Mouse (Mus musculus) adipose tissue, adult 10 weeks (tissue): ENCODE measurements around the gene Bid. TPM values are rescaled to one million over a fixed set of nuclear protein-coding genes. Genes with fewer than 3 reads are reported as not detected.

ENCODE experiments used
- polyA plus RNA-seq: library from polyadenylated mRNA; stranded (reverse); fragments of 350-450 nt; fragmentation: Illumina TruSeq; extraction: RNeasy Lipid Tissue Mini Kit (QIAGEN cat#74804); gene quantifications from one replicate; pipeline ENCODE4 v1.2.3, GENCODE M21; 2014; ENCODE audit warnings: low read depth, low replicate concordance

Bid gene
- 12.8 TPM for polyA plus RNA-seq

GRCm38 (mm10) chr6:120916074-120916971 is at the start of gene Bid:
Gene Bid (minus strand): TSS chr6:120916853.

Other genes with a start within 250 kb of the Bid start
- gene Slc25a18, start 143.3 kb downstream of the Bid start, polyA plus RNA-seq, result 0.72 TPM
- 188 TPM for gene Atp6v1e1, start 94.1 kb downstream of the Bid start, polyA plus RNA-seq
- 28.6 TPM for gene Bcl2l13, start 80.6 kb downstream of the Bid start, polyA plus RNA-seq
- 46.4 TPM for gene Mical3, start 214.1 kb upstream of the Bid start, polyA plus RNA-seq